ENCODE assay signal across 7 mouse cellular contexts in the genomic region with DNA sequence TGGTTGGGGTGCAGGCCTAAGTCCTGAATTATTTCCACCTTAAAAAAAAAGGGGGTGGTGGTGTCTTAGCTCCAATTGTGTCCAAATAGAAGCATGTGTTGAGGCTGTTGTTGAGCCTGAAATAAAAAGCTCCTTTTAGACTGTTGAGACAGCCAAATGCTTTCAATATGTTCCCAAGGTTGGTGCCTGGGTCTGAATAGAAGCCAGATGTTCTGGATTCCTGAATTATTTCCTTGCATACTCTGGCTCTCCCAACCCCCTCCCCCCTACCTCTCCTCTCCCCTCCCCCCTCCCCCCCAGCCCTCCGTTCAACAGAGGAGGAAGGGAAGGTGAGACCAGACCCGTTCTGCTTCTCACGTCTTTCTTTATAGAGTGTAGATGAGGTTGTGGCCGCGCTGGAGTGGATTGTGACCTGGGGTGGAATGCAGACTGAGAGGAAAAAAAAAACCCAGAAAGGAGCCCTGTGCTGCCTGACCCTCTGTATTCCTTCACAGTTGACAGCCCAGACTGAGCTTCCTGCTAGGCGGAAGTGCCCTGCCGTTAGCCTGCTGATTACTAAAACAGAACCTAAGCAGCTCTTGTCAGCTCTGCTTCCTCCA. TPM values are rescaled to one million over a fixed set of nuclear protein-coding genes. Genes with fewer than 3 reads are reported as not detected.
DNase-seq lines count a peak whose midpoint lies in the region; ATAC-seq lines count a peak whose summit lies in the region.

No protein-coding gene starts in this region.

- peaks cover 12% of the 10 kb centered on the region for H3K4me1 ChIP-seq in embryonic facial prominence, embryonic 11.5 days (ENCODE audit: control insufficient read depth, insufficient read depth, low read length)

- 0% methylated on average over 7 of the region's 7 CpGs for WGBS in embryonic facial prominence, embryonic 11.5 days

- no peak overlapping the region for H3K4me3 ChIP-seq in embryonic facial prominence, embryonic 11.5 days (ENCODE audit: low read depth, low read length)

- no peaks in the 10 kb centered on the region for H3K36me3 ChIP-seq in embryonic facial prominence, embryonic 11.5 days (replicated peaks; ENCODE audit: control insufficient read depth, insufficient read depth, low read depth, low read length)

- H3K9ac ChIP-seq in embryonic facial prominence, embryonic 11.5 days (replicated peaks; ENCODE audit: low read length): peak overlapping the region; percentile 44

- intact Hi-C loops in heart, postnatal 10 days (cut with DNase I): no loop called here

- peak; percentile 7 for DNase-seq in ZHBTc4 (ENCODE audit: low read depth, low spot score)
- DNase-seq in embryonic facial prominence, embryonic 11.5 days (ENCODE audit: low spot score): peak; percentile 96
- DNase-seq in heart, postnatal 10 days: peak; percentile 62 to 76
- peak; percentile 74 for DNase-seq in kidney, postnatal 10 days
- peak; percentile 48 to 59 for DNase-seq in lung, postnatal 4 days
- DNase-seq in spleen, postnatal 36 days (ENCODE audit: low spot score in 2 of 2): peak; percentile 71 to 72
- no peak for DNase-seq in layer of hippocampus, adult 18-20 months (ENCODE audit: low spot score in 2 of 2)

- no peaks in the 10 kb centered on the region for H3K9me3 ChIP-seq in embryonic facial prominence, embryonic 11.5 days (replicated peaks; ENCODE audit: control insufficient read depth, low read length)

- H3K4me2 ChIP-seq in embryonic facial prominence, embryonic 11.5 days (ENCODE audit: low read depth, low read length): no peak overlapping the region

- H3K27ac ChIP-seq in embryonic facial prominence, embryonic 11.5 days (replicated peaks; ENCODE audit: low read depth, low read length): peak overlapping the region; percentile 93

- no peaks in the 10 kb centered on the region for H3K27me3 ChIP-seq in embryonic facial prominence, embryonic 11.5 days (ENCODE audit: control insufficient read depth, insufficient read depth, low read length)

- ATAC-seq in embryonic facial prominence, embryonic 11.5 days (replicated peaks; ENCODE audit: insufficient number of reproducible peaks, low FRiP score, low TSS enrichment, low read depth): peak; percentile 85

RNA-seq across cellular contexts. Expression of gene Ubash3b, which starts 50.9 kb away (rescaled TPM):
- polyA plus RNA-seq in embryonic facial prominence, embryonic 11.5 days (2014; fragmentation: Nextera tagmentation; extraction: Ambion mirVana): 12.1 and 12.5 TPM in 2 replicates
- 1 to 10 TPM; 2.9 to 3.7 TPM for total RNA-seq in heart, postnatal 10 days (2021)
- total RNA-seq in layer of hippocampus, adult 18-20 months (2021): 10 to 100 TPM; 27.6 to 28.4 TPM

Comparison
In these comparisons a context has a peak if more than half of its experiments do, and no peak if none do; other contexts are left out.
1. DNase-seq: peak in ZHBTc4 (single experiment), embryonic facial prominence, embryonic 11.5 days (single experiment), heart, postnatal 10 days (2 of 2), kidney, postnatal 10 days (single experiment), lung, postnatal 4 days (2 of 2) and spleen, postnatal 36 days (2 of 2); none in layer of hippocampus, adult 18-20 months (0 of 2).
2. RNA of gene Ubash3b, which starts 50.9 kb away (total RNA-seq): 27.6 to 28.4 TPM in layer of hippocampus, adult 18-20 months; 2.9 to 3.7 TPM in heart, postnatal 10 days; every median in the first group is over 4 times any median in the second.